Mouse (Mus musculus): ENCODE measurements around the gene Cox8b.
A peak's percentile ranks its signal among the peaks of the same experiment; 100 is the strongest.

The Cox8b gene

GRCm38 (mm10) chr7:140874224-140874623 lies 26.0 kb downstream of the Cox8b start:
- DNase-seq (ENCODE audit: inconsistent age in 2 of 2, low spot score in 1 of 2): no peak

- no peak for DNase-seq (ENCODE audit: inconsistent age in 2 of 2, low spot score in 1 of 2)
Measured at GRCm38 (mm10) chr7:140864761-140865160, 35.5 kb downstream of the Cox8b start.

- DNase-seq (ENCODE audit: inconsistent age in 2 of 2, low spot score in 1 of 2): no peak
Measured at GRCm38 (mm10) chr7:140860728-140861127, 39.5 kb downstream of the Cox8b start.

- DNase-seq (ENCODE audit: inconsistent age in 2 of 2, low spot score in 1 of 2): no peak
Measured at GRCm38 (mm10) chr7:140859997-140860396, 40.2 kb downstream of the Cox8b start.

- DNase-seq (ENCODE audit: inconsistent age in 2 of 2, low spot score in 1 of 2): no peak
Measured at GRCm38 (mm10) chr7:140858746-140859145, 41.5 kb downstream of the Cox8b start.

GRCm38 (mm10) chr7:140857550-140858505 lies 42.4 kb downstream of the Cox8b start, which contains the start of gene Bet1l:
Gene Bet1l, minus strand, starts transcription at chr7:140857577.
- no peak for DNase-seq (ENCODE audit: inconsistent age in 2 of 2, low spot score in 1 of 2)

GRCm38 (mm10) chr7:140856785-140857549 lies 43.3 kb downstream of the Cox8b start, which contains the start of gene Ric8a:
Gene Ric8a, plus strand, starts transcription at chr7:140856957.
- DNase-seq (ENCODE audit: inconsistent age in 2 of 2, low spot score in 1 of 2): peak; percentile 95 to 97

GRCm38 (mm10) chr7:140855860-140856784 lies 44.1 kb downstream of the Cox8b start, which contains the start of gene Gm45785:
Gene Gm45785, minus strand, starts transcription at chr7:140856331.
- DNase-seq (ENCODE audit: inconsistent age in 2 of 2, low spot score in 1 of 2): peak; percentile 92 to 97

GRCm38 (mm10) chr7:140855181-140855580 lies 45.1 kb downstream of the Cox8b start:
- DNase-seq (ENCODE audit: inconsistent age in 2 of 2, low spot score in 1 of 2): no peak

GRCm38 (mm10) chr7:140854483-140854882 lies 45.8 kb downstream of the Cox8b start:
- peak in 1 of 2 experiments; percentile 47 for DNase-seq (ENCODE audit: inconsistent age in 2 of 2, low spot score in 1 of 2)

GRCm38 (mm10) chr7:140853386-140853785 lies 46.9 kb downstream of the Cox8b start:
- DNase-seq (ENCODE audit: inconsistent age in 2 of 2, low spot score in 1 of 2): peak; percentile 71 to 87

- DNase-seq (ENCODE audit: inconsistent age in 2 of 2, low spot score in 1 of 2): peak; percentile 70 to 86
Measured at GRCm38 (mm10) chr7:140851916-140852315, 48.3 kb downstream of the Cox8b start.

All from adrenal gland, adult (tissue).